Mouse (Mus musculus) midbrain, embryonic 14.5 days (tissue): Measurements from ENCODE around the gene Atrip. TPM values are rescaled to one million over a fixed set of nuclear protein-coding genes. Genes with fewer than 3 reads are reported as not detected.
A peak's percentile ranks its signal among the peaks of the same experiment; 100 is the strongest.

Experiments used
- ATAC-seq: fragments of 200-750 bp; cut with Nextera tagmentation; 2 replicates; pipeline ENCODE4 v1.8.0; 2017; ENCODE audit warnings: moderate number of reproducible peaks, moderate library complexity; ENCODE audit not compliant: low FRiP score, low TSS enrichment
- DNase-seq: peaks from one replicate; pipeline ENCODE4 v3.0.0-alpha.2; 2015
- H3K27ac ChIP-seq: fragments of 300-500 bp; sonication (generic); replicated peaks from 2 replicates; pipeline ENCODE4 v1.5.1; 2014; ENCODE audit warnings: mild to moderate bottlenecking, low read depth, low read length, moderate library complexity
- H3K27me3 ChIP-seq: fragments of 300-500 bp; sonication (generic); 2 replicates; pipeline ENCODE4 v1.6.1; 2014; ENCODE audit warnings: low read length, control low read depth, mixed read lengths; ENCODE audit not compliant: control insufficient read depth, insufficient read depth
- H3K36me3 ChIP-seq: fragments of 300-500 bp; sonication (generic); 2 replicates; pipeline ENCODE4 v1.6.1; 2014; ENCODE audit warnings: low read length, control low read depth; ENCODE audit not compliant: control insufficient read depth, insufficient read depth
- H3K4me1 ChIP-seq: fragments of 300-500 bp; sonication (generic); 2 replicates; pipeline ENCODE4 v1.6.1; 2014; ENCODE audit warnings: mild to moderate bottlenecking, antibody characterized with exemption, low read length, control low read depth; ENCODE audit not compliant: control insufficient read depth, insufficient read depth
- H3K4me2 ChIP-seq: fragments of 300-500 bp; sonication (generic); 2 replicates; pipeline ENCODE4 v1.6.1; 2014; ENCODE audit warnings: mild to moderate bottlenecking, low read length, moderate library complexity
- H3K4me3 ChIP-seq: fragments of 300-500 bp; sonication (generic); replicated peaks from 2 replicates; pipeline ENCODE4 v1.5.1; 2014; ENCODE audit warnings: low read depth, low read length
- H3K9ac ChIP-seq: fragments of 300-500 bp; sonication (generic); replicated peaks from 2 replicates; pipeline ENCODE4 v1.6.1; 2014; ENCODE audit warnings: mild to moderate bottlenecking, low read length, moderate library complexity
- H3K9me3 ChIP-seq: fragments of 300-500 bp; sonication (generic); 2 replicates; pipeline ENCODE4 v1.6.1; 2016; ENCODE audit warnings: low read length, control low read depth, mixed read lengths; ENCODE audit not compliant: control insufficient read depth
- WGBS: fragments of 180-500 bp; shearing (Covaris S2); extraction: QIAGEN DNeasy Blood & Tissue Kit; methylation state at CpG from one replicate; pipeline ENCODE4 v1.1.7; 2014; 5-methylcytosine and 5-hydroxymethylcytosine counted together
- polyA plus RNA-seq: library from polyadenylated mRNA; unstranded; fragments of >200 nt; fragmentation: Nextera tagmentation; extraction: Ambion mirVana; gene quantifications from 2 replicates; pipeline ENCODE4 v1.2.1, GENCODE M21; 2014

The Atrip gene
- polyA plus RNA-seq, 1 experiment from 2014 or later = 26.5 TPM

GRCm38 (mm10) chr9:109082124-109082800 is 8.3 kb upstream of the Atrip start, which contains the start of the genes Ccdc51 and Tma7:
Gene Ccdc51, plus strand, starts transcription at chr9:109082493.
Gene Tma7, minus strand, starts transcription at chr9:109082587.
- no peaks in the 10 kb centered on the region for H3K27me3 ChIP-seq
- peaks cover 15% of the 10 kb centered on the region for H3K4me1 ChIP-seq
- peak; percentile 91 for DNase-seq
- peak within 1 kb of the TSS; percentile 80 for H3K4me3 ChIP-seq
- peak; percentile 96 for ATAC-seq
- peak within 1 kb of the TSS; percentile 89 for H3K4me2 ChIP-seq
- H3K9ac ChIP-seq = peak within 1 kb of the TSS; percentile 86
- H3K36me3 ChIP-seq = peaks cover 12% of the 10 kb centered on the region; the same call in 1 of the 2 replicates
- WGBS = under 1% methylated on average over 37 of the region's 37 CpGs
- peak within 1 kb of the TSS; percentile 66 for H3K27ac ChIP-seq
- H3K9me3 ChIP-seq = no peaks in the 10 kb centered on the region

- H3K27ac ChIP-seq = peak overlapping the region; percentile 66; the same call in 1 of the 2 replicates
- H3K4me3 ChIP-seq = peak overlapping the region; percentile 80
- peak overlapping the region; percentile 86 for H3K9ac ChIP-seq
- ATAC-seq (0 out of 2 replicates have a peak, but pooled peaks have one; percentile 19), DNase-seq (no peak)
- no peaks in the 10 kb centered on the region for H3K27me3 ChIP-seq
- H3K9me3 ChIP-seq = no peaks in the 10 kb centered on the region
- H3K4me2 ChIP-seq = peak overlapping the region; percentile 89
- H3K36me3 ChIP-seq = peaks cover 12% of the 10 kb centered on the region; the same call in 1 of the 2 replicates
- peaks cover 15% of the 10 kb centered on the region for H3K4me1 ChIP-seq
- 7% methylated on average over 11 of the region's 11 CpGs for WGBS
Measured at GRCm38 (mm10) chr9:109081749-109082123, 7.8 kb upstream of the Atrip start.

GRCm38 (mm10) chr9:109080516-109080915 is 6.6 kb upstream of the Atrip start:
- 98% methylated on average over 3 of the region's 3 CpGs for WGBS
- Histone ChIP-seq H3K4me3 (no peak overlapping the region), H3K4me2 (no peak overlapping the region), H3K36me3 (peaks cover 12% of the 10 kb centered on the region; the same call in 1 of the 2 replicates), H3K4me1 (peaks cover 15% of the 10 kb centered on the region), H3K27ac (no peak overlapping the region), H3K9ac (no peak overlapping the region), H3K27me3 (no peaks in the 10 kb centered on the region), H3K9me3 (no peaks in the 10 kb centered on the region)
- DNase-seq = no peak
- ATAC-seq = no peak

GRCm38 (mm10) chr9:109068095-109068735 is 5.7 kb downstream of the Atrip start:
- peaks cover 83% of the 10 kb centered on the region for H3K36me3 ChIP-seq
- no peak for DNase-seq
- H3K4me1 ChIP-seq = peaks cover 13% of the 10 kb centered on the region
- no peak overlapping the region for H3K9ac ChIP-seq
- no peak for ATAC-seq
- no peaks in the 10 kb centered on the region for H3K9me3 ChIP-seq
- 97% methylated on average over 3 of the region's 3 CpGs for WGBS
- no peaks in the 10 kb centered on the region for H3K27me3 ChIP-seq
- no peak overlapping the region for H3K27ac ChIP-seq
- no peak overlapping the region for H3K4me2 ChIP-seq
- no peak overlapping the region for H3K4me3 ChIP-seq

- Histone ChIP-seq H3K4me2 (no peak overlapping the region), H3K27ac (no peak overlapping the region), H3K9me3 (no peaks in the 10 kb centered on the region), H3K9ac (no peak overlapping the region), H3K4me3 (no peak overlapping the region), H3K4me1 (peaks cover 8% of the 10 kb centered on the region), H3K27me3 (no peaks in the 10 kb centered on the region), H3K36me3 (peaks cover 73% of the 10 kb centered on the region)
- no peak for DNase-seq
- ATAC-seq = no peak
- WGBS = 92% methylated on average over 5 of the region's 5 CpGs
Measured at GRCm38 (mm10) chr9:109060898-109061295, 13.0 kb downstream of the Atrip start.

GRCm38 (mm10) chr9:109060184-109060897 is 13.6 kb downstream of the Atrip start:
- H3K4me2 ChIP-seq = no peak overlapping the region
- 93% methylated on average over 16 of the region's 16 CpGs for WGBS
- DNase-seq = no peak
- H3K36me3 ChIP-seq = peaks cover 68% of the 10 kb centered on the region
- H3K4me1 ChIP-seq = peaks cover 10% of the 10 kb centered on the region
- no peak overlapping the region for H3K4me3 ChIP-seq
- H3K9ac ChIP-seq = 0 out of 2 replicates have a peak overlapping the region, but pooled peaks have one; percentile 23
- no peaks in the 10 kb centered on the region for H3K27me3 ChIP-seq
- ATAC-seq = no peak
- H3K9me3 ChIP-seq = no peaks in the 10 kb centered on the region
- H3K27ac ChIP-seq = peak overlapping the region; percentile 86; the same call in 1 of the 2 replicates

GRCm38 (mm10) chr9:109059136-109059903 is 14.6 kb downstream of the Atrip start, which contains the start of gene Trex1:
Gene Trex1, minus strand, starts transcription at chr9:109059734.
- H3K4me1 ChIP-seq = peaks cover 15% of the 10 kb centered on the region
- H3K27ac ChIP-seq = peak within 1 kb of the TSS; percentile 86
- WGBS = 30% methylated on average over 15 of the region's 15 CpGs
- no peaks in the 10 kb centered on the region for H3K9me3 ChIP-seq
- H3K4me2 ChIP-seq = peak within 1 kb of the TSS; percentile 61
- DNase-seq = peak; percentile 90
- no peaks in the 10 kb centered on the region for H3K27me3 ChIP-seq
- H3K9ac ChIP-seq = peak within 1 kb of the TSS; percentile 68
- peaks cover 57% of the 10 kb centered on the region for H3K36me3 ChIP-seq
- peak; percentile 62 for ATAC-seq
- peak within 1 kb of the TSS; percentile 27 for H3K4me3 ChIP-seq
